Mouse (Mus musculus) 3134 (cell line): Measurements from ENCODE around the gene Sap25.

Experiments
- DNase-seq: peaks from one replicate; pipeline ENCODE4 v3.0.0-alpha.2; 2011; ENCODE audit warnings: low spot score; ENCODE audit not compliant: insufficient read length; ENCODE audit errors: extremely low read depth

The Sap25 gene

GRCm38 (mm10) chr5:137627991-137628390 lies 13.1 kb upstream of the Sap25 start:
- no peak for DNase-seq

- DNase-seq, result peak; percentile 98
Observed at GRCm38 (mm10) chr5:137628498-137629305, 12.4 kb upstream of the Sap25 start, which contains the start of the genes Fbxo24, Lrch4 and Gm20605. Gene Fbxo24, minus strand, starts transcription at chr5:137629002. Gene Lrch4, plus strand, starts transcription at chr5:137629121. Gene Gm20605, plus strand, starts transcription at chr5:137629175.

GRCm38 (mm10) chr5:137629306-137629721 lies 11.8 kb upstream of the Sap25 start:
- no peak for DNase-seq

- no peak for DNase-seq
Observed at GRCm38 (mm10) chr5:137629906-137630545, 11.1 kb upstream of the Sap25 start.

GRCm38 (mm10) chr5:137630602-137631001 lies 10.5 kb upstream of the Sap25 start:
- DNase-seq, result no peak

GRCm38 (mm10) chr5:137631171-137631570 lies 10.0 kb upstream of the Sap25 start:
- DNase-seq, result no peak

GRCm38 (mm10) chr5:137631591-137631990 lies 9.5 kb upstream of the Sap25 start:
- no peak for DNase-seq

GRCm38 (mm10) chr5:137633397-137634084 lies 7.6 kb upstream of the Sap25 start:
- no peak for DNase-seq

GRCm38 (mm10) chr5:137639472-137639871 lies 1.7 kb upstream of the Sap25 start:
- DNase-seq, result no peak

- DNase-seq, result no peak
Observed at GRCm38 (mm10) chr5:137642886-137643285, 1.8 kb downstream of the Sap25 start.

- DNase-seq, result no peak
Observed at GRCm38 (mm10) chr5:137644484-137644883, 3.4 kb downstream of the Sap25 start.

GRCm38 (mm10) chr5:137645091-137645651 lies 4.0 kb downstream of the Sap25 start:
- no peak for DNase-seq

GRCm38 (mm10) chr5:137645652-137646091 lies 4.5 kb downstream of the Sap25 start, which contains the start of gene Irs3:
Gene Irs3, minus strand, starts transcription at chr5:137645714.
- no peak for DNase-seq

GRCm38 (mm10) chr5:137647827-137648601 lies 6.9 kb downstream of the Sap25 start:
- DNase-seq, result no peak

- no peak for DNase-seq
Observed at GRCm38 (mm10) chr5:137649251-137649650, 8.1 kb downstream of the Sap25 start.

GRCm38 (mm10) chr5:137649669-137650571 lies 8.8 kb downstream of the Sap25 start:
- DNase-seq, result no peak

GRCm38 (mm10) chr5:137652474-137652873 lies 11.3 kb downstream of the Sap25 start:
- peak; percentile 56 for DNase-seq

GRCm38 (mm10) chr5:137653366-137653765 lies 12.2 kb downstream of the Sap25 start:
- DNase-seq, result no peak

GRCm38 (mm10) chr5:137654746-137655145 lies 13.6 kb downstream of the Sap25 start:
- DNase-seq, result no peak
